13 mouse cellular contexts compared by ENCODE assay signal in the genomic region with DNA sequence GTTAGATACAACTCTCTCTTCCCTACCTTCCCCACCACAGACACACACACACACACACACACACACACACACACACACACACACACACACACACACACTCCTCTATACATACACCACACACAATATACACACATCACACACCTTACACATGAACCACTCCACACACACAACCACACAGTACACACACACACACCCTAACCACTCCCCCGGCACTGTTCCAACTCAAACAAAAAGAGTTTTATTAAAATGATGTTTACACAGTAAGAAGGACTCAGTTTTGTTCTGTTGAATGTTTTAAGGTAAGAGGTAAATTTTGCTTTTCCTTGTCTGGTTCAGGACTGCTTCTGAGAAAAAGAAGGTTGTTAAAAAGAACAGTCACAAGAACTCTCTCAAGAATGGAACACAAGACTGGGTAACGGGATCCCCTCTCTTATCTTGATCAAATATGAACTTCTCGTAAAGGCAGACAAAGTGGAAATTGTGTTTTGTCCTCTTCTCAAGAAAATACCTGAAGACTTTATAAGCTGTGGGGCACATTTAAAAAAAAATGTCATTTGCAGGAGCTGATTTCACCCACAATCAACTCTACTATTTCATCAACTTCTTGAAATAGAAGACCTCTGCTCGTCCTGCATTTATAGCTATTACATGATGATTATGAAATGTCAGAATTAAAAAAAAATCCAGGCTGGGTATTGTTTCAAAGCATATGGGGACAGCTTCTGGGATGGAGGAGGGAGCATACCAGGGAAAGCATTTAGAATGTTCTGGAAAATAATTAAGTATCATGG. TPM values are rescaled to one million over a fixed set of nuclear protein-coding genes. Genes with fewer than 3 reads are reported as not detected.
DNase-seq lines count a peak whose midpoint lies in the region; ATAC-seq and TF ChIP-seq lines count a peak whose summit lies in the region.
"Had no signal": no experiment of that assay in that cellular context is flagged by ENCODE, and none has a peak within 500 bp of the region (broad histone marks: within the 10 kb centered on the region; RNA-seq: fewer than 3 reads in every experiment).

No protein-coding gene starts in this region.

- no peaks in the 10 kb centered on the region for H3K27me3 ChIP-seq in liver, postnatal 0 days (ENCODE audit: insufficient read depth, low read length)
- no peaks in the 10 kb centered on the region for H3K27me3 ChIP-seq in liver, embryonic 11.5 days (replicated peaks; ENCODE audit: control insufficient read depth, insufficient read depth, low read length)
- no peaks in the 10 kb centered on the region for H3K27me3 ChIP-seq in intestine, embryonic 15.5 days (replicated peaks)
- H3K27me3 ChIP-seq in stomach, embryonic 15.5 days (replicated peaks): no peaks in the 10 kb centered on the region
- no peaks in the 10 kb centered on the region for H3K27me3 ChIP-seq in midbrain, embryonic 15.5 days (replicated peaks)
- H3K27me3 ChIP-seq: heart, embryonic 12.5 days had no signal

- H3K9me3 ChIP-seq in liver, postnatal 0 days (ENCODE audit: low read length): no peaks in the 10 kb centered on the region
- H3K9me3 ChIP-seq in liver, embryonic 11.5 days (ENCODE audit: control insufficient read depth, low read length): no peaks in the 10 kb centered on the region
- no peaks in the 10 kb centered on the region for H3K9me3 ChIP-seq in intestine, embryonic 15.5 days
- no peaks in the 10 kb centered on the region for H3K9me3 ChIP-seq in stomach, embryonic 15.5 days
- H3K9me3 ChIP-seq in midbrain, embryonic 15.5 days: no peaks in the 10 kb centered on the region
- H3K9me3 ChIP-seq: heart, embryonic 12.5 days had no signal

- no peak overlapping the region for H3K9ac ChIP-seq in liver, postnatal 0 days (replicated peaks)
- H3K9ac ChIP-seq in liver, embryonic 11.5 days (ENCODE audit: low read depth, low read length): no peak overlapping the region
- no peak overlapping the region for H3K9ac ChIP-seq in intestine, embryonic 15.5 days
- H3K9ac ChIP-seq in stomach, embryonic 15.5 days: no peak overlapping the region
- no peak overlapping the region for H3K9ac ChIP-seq in midbrain, embryonic 15.5 days
- H3K9ac ChIP-seq: heart, embryonic 12.5 days; hindbrain, embryonic 14.5 days; liver, embryonic 14.5 days had no signal

- no peak overlapping the region for H3K4me3 ChIP-seq in liver, postnatal 0 days (ENCODE audit: low read depth, low read length)
- no peak overlapping the region for H3K4me3 ChIP-seq in liver, embryonic 11.5 days (ENCODE audit: low read depth, low read length)
- no peak overlapping the region for H3K4me3 ChIP-seq in intestine, embryonic 15.5 days (replicated peaks)
- H3K4me3 ChIP-seq in stomach, embryonic 15.5 days (replicated peaks): no peak overlapping the region
- no peak overlapping the region for H3K4me3 ChIP-seq in midbrain, embryonic 15.5 days
- H3K4me3 ChIP-seq: heart, embryonic 12.5 days had no signal

- H3K4me2 ChIP-seq in liver, postnatal 0 days (ENCODE audit: low read depth, low read length): no peak overlapping the region
- no peak overlapping the region for H3K4me2 ChIP-seq in liver, embryonic 11.5 days
- no peak overlapping the region for H3K4me2 ChIP-seq in intestine, embryonic 15.5 days (replicated peaks)
- H3K4me2 ChIP-seq in stomach, embryonic 15.5 days: no peak overlapping the region
- H3K4me2 ChIP-seq in midbrain, embryonic 15.5 days: no peak overlapping the region
- H3K4me2 ChIP-seq: heart, embryonic 12.5 days; hindbrain, embryonic 14.5 days had no signal

- no peak for DNase-seq in liver, postnatal 0 days
- DNase-seq in liver, embryonic 11.5 days (ENCODE audit: low spot score): no peak
- DNase-seq in left cerebral cortex, postnatal 4 days: no peak
- DNase-seq: spleen, adult 18-20 months; thymus, postnatal 25 days had no signal

- H3K4me1 ChIP-seq in liver, postnatal 0 days (ENCODE audit: insufficient read depth): peaks cover 13% of the 10 kb centered on the region
- H3K4me1 ChIP-seq in liver, embryonic 11.5 days (replicated peaks; ENCODE audit: control insufficient read depth, insufficient read depth, low read length): no peaks in the 10 kb centered on the region
- peaks cover 5% of the 10 kb centered on the region; the same call in 1 of the 2 replicates for H3K4me1 ChIP-seq in intestine, embryonic 15.5 days (replicated peaks)
- peaks cover 6% of the 10 kb centered on the region; the same call in 1 of the 2 replicates for H3K4me1 ChIP-seq in stomach, embryonic 15.5 days
- H3K4me1 ChIP-seq in midbrain, embryonic 15.5 days: peaks cover 3% of the 10 kb centered on the region; the same call in 1 of the 2 replicates

- peaks cover 3% of the 10 kb centered on the region; the same call in 1 of the 2 replicates for H3K36me3 ChIP-seq in liver, postnatal 0 days (replicated peaks; ENCODE audit: insufficient read depth, low read length)
- H3K36me3 ChIP-seq in liver, embryonic 11.5 days (ENCODE audit: control insufficient read depth, insufficient read depth, low read length): peaks cover 4% of the 10 kb centered on the region; the same call in 1 of the 2 replicates
- no peaks in the 10 kb centered on the region for H3K36me3 ChIP-seq in intestine, embryonic 15.5 days
- peaks cover 9% of the 10 kb centered on the region; the same call in 1 of the 2 replicates for H3K36me3 ChIP-seq in stomach, embryonic 15.5 days
- no peaks in the 10 kb centered on the region; the same call in 1 of the 2 replicates for H3K36me3 ChIP-seq in midbrain, embryonic 15.5 days (replicated peaks)
- H3K36me3 ChIP-seq: G1E had no signal

- no peak for ATAC-seq in liver, postnatal 0 days
- no peak for ATAC-seq in liver, embryonic 11.5 days (replicated peaks; ENCODE audit: low FRiP score)
- ATAC-seq in activated CD4-positive, CD25-positive, alpha-beta regulatory T cell, adult 4 months: peak; percentile 43
- ATAC-seq in intestine, embryonic 15.5 days: peak; percentile 60; the same call in 1 of the 2 replicates
- 0 out of 2 replicates have a peak, but pooled peaks have one; percentile 65 for ATAC-seq in stomach, embryonic 15.5 days (ENCODE audit: insufficient read depth, low FRiP score, low read depth)
- no peak for ATAC-seq in midbrain, embryonic 15.5 days (replicated peaks)

- no peak for TF ChIP-seq CTCF in liver, postnatal 0 days (IDR thresholded peaks at IDR 0.05; ENCODE audit: low read depth)

- TF ChIP-seq EP300 in liver, postnatal 0 days (IDR thresholded peaks at IDR 0.05; ENCODE audit: low read depth): no peak

- intact Hi-C loops in left cerebral cortex, postnatal 4 days (cut with DNase I): no loop called here

- H3K27ac ChIP-seq in liver, postnatal 0 days (ENCODE audit: low read depth): peak overlapping the region; percentile 66; the same call in 1 of the 2 replicates
- no peak overlapping the region for H3K27ac ChIP-seq in liver, embryonic 11.5 days (ENCODE audit: low read depth, low read length)
- H3K27ac ChIP-seq in intestine, embryonic 15.5 days: no peak overlapping the region
- peak overlapping the region; percentile 77; the same call in 1 of the 2 replicates for H3K27ac ChIP-seq in stomach, embryonic 15.5 days
- H3K27ac ChIP-seq in midbrain, embryonic 15.5 days: no peak overlapping the region
- H3K27ac ChIP-seq: hindbrain, embryonic 14.5 days; liver, embryonic 14.5 days had no signal

- 57% methylated on average over 4 of the region's 4 CpGs for WGBS in liver, postnatal 0 days (ENCODE audit: insufficient replicate concordance)
- WGBS in liver, embryonic 11.5 days: 78% methylated on average over 4 of the region's 4 CpGs
- 62% methylated on average over 4 of the region's 4 CpGs for WGBS in intestine, embryonic 15.5 days
- WGBS in stomach, embryonic 15.5 days: 63% methylated on average over 4 of the region's 4 CpGs
- whole genome bisulfite sequencing in midbrain, embryonic 15.5 days: 84% methylated on average over 4 of the region's 4 CpGs

RNA-seq across cellular contexts. Expression of gene Arid5b, which starts 30.9 kb away (rescaled TPM):
- 8.1 and 12.2 TPM in 2 replicates for polyA plus RNA-seq in liver, postnatal 0 days (2015; fragmentation: Nextera tagmentation; extraction: Ambion mirVana)
- 11.9 and 15.3 TPM in 2 replicates for polyA plus RNA-seq in liver, embryonic 11.5 days (2014; fragmentation: Nextera tagmentation; extraction: Ambion mirVana)
- polyA plus RNA-seq in activated CD4-positive, CD25-positive, alpha-beta regulatory T cell, adult 4 months (2017; shearing (Covaris generic)): 10 to 100 TPM; 42.4 to 46.4 TPM
- 27.2 and 29.0 TPM in 2 replicates for polyA plus RNA-seq in intestine, embryonic 15.5 days (2015; fragmentation: Nextera tagmentation; extraction: Ambion mirVana)
- polyA plus RNA-seq in stomach, embryonic 15.5 days (2015; fragmentation: Nextera tagmentation; extraction: Ambion mirVana): 32.3 and 33.1 TPM in 2 replicates
- 19.0 and 19.5 TPM in 2 replicates for polyA plus RNA-seq in midbrain, embryonic 15.5 days (2015; fragmentation: Nextera tagmentation; extraction: Ambion mirVana)
- 10 to 100 TPM; 28.7 to 31.5 TPM for total RNA-seq in left cerebral cortex, postnatal 4 days (2021)
- polyA plus RNA-seq: G1E had no signal

Comparison
In these comparisons a context has a peak if more than half of its experiments do, and no peak if none do; other contexts are left out.
1. H3K27ac ChIP-seq: peak in liver, postnatal 0 days (single experiment) and stomach, embryonic 15.5 days (single experiment); none in liver, embryonic 11.5 days (single experiment), intestine, embryonic 15.5 days (single experiment) and midbrain, embryonic 15.5 days (single experiment).
2. ATAC-seq: peak in activated CD4-positive, CD25-positive, alpha-beta regulatory T cell, adult 4 months (single experiment), intestine, embryonic 15.5 days (single experiment) and stomach, embryonic 15.5 days (single experiment); none in liver, postnatal 0 days (single experiment), liver, embryonic 11.5 days (single experiment) and midbrain, embryonic 15.5 days (single experiment).